Mouse (Mus musculus): ENCODE measurements around the gene Brms1. TPM values are rescaled to one million over a fixed set of nuclear protein-coding genes. Genes with fewer than 3 reads are reported as not detected.
"Not testable (repeated sequence)": the region's sequence is repeated elsewhere in the genome, so short reads cannot be mapped to it uniquely, and the experiment has no call there.

Gene Brms1
- 21.6 and 32.6 TPM in 2 replicates for polyA plus RNA-seq (2015; fragmentation: Nextera tagmentation; extraction: Ambion mirVana)

DNA sequence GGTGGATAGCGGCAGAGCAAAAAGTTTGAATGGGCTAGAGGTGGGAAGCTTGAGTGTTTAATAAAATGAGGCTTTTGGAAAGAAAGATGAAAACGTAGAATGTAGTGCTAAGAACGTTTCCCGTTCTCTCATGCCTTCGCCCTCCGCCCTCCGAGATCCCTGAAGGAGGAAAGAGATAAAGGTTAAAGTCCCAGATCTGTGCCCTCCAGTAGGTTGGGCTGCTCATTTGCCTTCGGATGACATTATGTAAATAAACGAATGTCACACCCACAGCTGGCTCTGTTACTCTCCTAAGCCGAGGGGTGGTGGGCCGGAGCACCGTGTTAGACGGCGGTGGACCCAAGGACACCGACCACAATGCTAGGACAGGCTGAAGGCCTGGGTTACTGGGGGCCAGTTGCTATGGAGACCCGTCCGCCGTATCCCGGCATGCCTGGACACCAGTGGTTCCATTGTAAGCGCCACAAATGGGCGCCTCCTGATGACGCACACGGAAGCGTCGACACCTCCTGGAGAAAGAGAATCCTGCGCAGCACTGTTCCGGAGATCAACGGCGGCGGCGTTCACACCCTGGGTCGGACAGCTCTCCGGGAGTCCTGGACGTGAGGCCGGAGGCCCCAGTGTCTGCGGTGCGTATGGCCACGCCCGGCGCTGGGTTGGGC, at the start of gene Brms1:
Brms1 (plus strand) TSS at position 493 of the 662 bp plus-strand sequence.
- no peaks in the 10 kb centered on the region for H3K27me3 ChIP-seq (replicated peaks)
- peak within 1 kb of the TSS; percentile 66 for H3K27ac ChIP-seq (replicated peaks)
- no peaks in the 10 kb centered on the region for H3K9me3 ChIP-seq (replicated peaks)
- H3K9ac ChIP-seq (replicated peaks), result peak within 1 kb of the TSS; percentile 81
- H3K4me2 ChIP-seq, result peak within 1 kb of the TSS; percentile 95
- H3K36me3 ChIP-seq, result peaks cover 18% of the 10 kb centered on the region
- peak within 1 kb of the TSS; percentile 89 for H3K4me3 ChIP-seq (replicated peaks)
- ATAC-seq (ENCODE audit: low FRiP score), result peak; percentile 46
- WGBS, result 7% methylated on average over 40 of the region's 40 CpGs
- H3K4me1 ChIP-seq, result peaks cover 46% of the 10 kb centered on the region

DNA sequence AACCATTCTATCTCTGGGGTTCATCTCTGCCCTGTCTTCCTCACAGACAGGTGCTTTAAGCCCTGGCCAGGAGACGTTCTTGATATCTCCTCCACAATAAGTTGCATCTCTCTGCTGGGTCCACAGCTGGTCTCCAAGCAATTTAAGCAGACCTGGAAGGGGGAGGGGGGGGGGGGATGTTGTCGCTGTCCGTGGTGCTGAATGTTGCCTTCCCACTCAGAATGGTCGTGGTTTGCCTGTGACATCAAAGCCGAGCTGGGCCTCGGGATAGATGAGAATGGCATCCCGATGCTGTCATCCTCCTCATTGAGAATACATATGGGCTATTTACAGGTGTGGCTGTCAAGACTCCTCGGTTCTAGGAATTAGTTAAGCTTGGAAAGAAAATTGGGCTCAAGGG, 48.8 kb upstream of the Brms1 start:
- WGBS, result 17% methylated on average over 8 of the region's 8 CpGs
- Histone ChIP-seq H3K27me3 (replicated peaks) (peaks cover 35% of the 10 kb centered on the region), H3K9ac (replicated peaks) (no peak overlapping the region), H3K9me3 (replicated peaks) (no peaks in the 10 kb centered on the region), H3K4me2 (no peak overlapping the region), H3K36me3 (no peaks in the 10 kb centered on the region), H3K27ac (replicated peaks) (no peak overlapping the region), H3K4me3 (replicated peaks) (no peak overlapping the region), H3K4me1 (peaks cover 59% of the 10 kb centered on the region)
- no peak for ATAC-seq (ENCODE audit: low FRiP score)

DNA sequence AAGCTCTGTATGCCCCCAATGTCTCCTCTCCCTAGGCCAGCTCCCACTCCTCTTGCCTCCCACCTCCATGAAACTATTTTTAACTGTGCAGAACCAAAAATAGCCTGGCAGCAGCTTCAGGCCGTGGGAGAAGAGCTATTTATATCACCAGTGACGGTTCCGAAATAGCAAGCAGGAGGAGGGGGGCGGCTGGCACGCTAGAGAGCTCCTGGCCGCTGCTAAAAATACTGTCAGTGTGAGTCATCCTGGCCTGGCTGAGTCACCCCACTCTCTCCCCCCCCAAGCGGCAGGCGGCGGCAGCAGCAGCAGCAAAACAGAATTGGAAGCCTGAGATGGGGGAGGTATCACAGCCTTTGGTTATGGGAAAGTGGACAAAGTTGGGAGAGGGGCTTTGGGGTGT, 48.2 kb upstream of the Brms1 start:
- 3% methylated on average over 9 of the region's 9 CpGs for WGBS
- H3K9ac ChIP-seq (replicated peaks), result no peak overlapping the region
- no peak for ATAC-seq (ENCODE audit: low FRiP score)
- H3K4me2 ChIP-seq, result peak overlapping the region; percentile 9; the same call in 1 of the 2 replicates
- peaks cover 30% of the 10 kb centered on the region for H3K27me3 ChIP-seq (replicated peaks)
- no peaks in the 10 kb centered on the region for H3K36me3 ChIP-seq
- no peak overlapping the region for H3K4me3 ChIP-seq (replicated peaks)
- H3K27ac ChIP-seq (replicated peaks), result no peak overlapping the region
- H3K9me3 ChIP-seq (replicated peaks), result no peaks in the 10 kb centered on the region
- peaks cover 64% of the 10 kb centered on the region for H3K4me1 ChIP-seq

DNA sequence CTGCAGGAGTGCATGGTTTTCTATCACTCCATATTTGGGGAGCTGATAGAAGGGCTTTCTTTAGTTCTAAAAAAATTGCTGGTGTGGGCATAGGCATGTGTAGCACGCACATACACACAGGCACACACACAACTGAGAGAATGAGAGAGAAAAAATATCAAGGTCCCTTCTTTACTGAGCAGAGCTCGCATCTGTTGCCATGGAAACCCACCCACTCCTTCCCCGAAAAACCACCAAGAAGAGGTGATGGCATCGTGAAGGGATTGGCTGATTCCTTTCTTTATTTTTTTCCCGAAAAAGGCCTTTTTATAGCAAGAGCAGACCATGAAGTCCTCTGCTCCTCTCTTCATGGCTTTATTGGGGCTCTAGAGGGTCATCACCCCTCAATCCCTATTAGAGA, 47.1 kb upstream of the Brms1 start:
- ATAC-seq (ENCODE audit: low FRiP score), result no peak
- H3K27ac ChIP-seq (replicated peaks), result peak overlapping the region; percentile 45
- peaks cover 25% of the 10 kb centered on the region for H3K27me3 ChIP-seq (replicated peaks)
- H3K4me3 ChIP-seq (replicated peaks), result no peak overlapping the region
- WGBS, result 32% methylated on average over 5 of the region's 5 CpGs
- no peak overlapping the region for H3K4me2 ChIP-seq
- H3K9ac ChIP-seq (replicated peaks), result no peak overlapping the region
- peaks cover 64% of the 10 kb centered on the region for H3K4me1 ChIP-seq
- no peaks in the 10 kb centered on the region for H3K9me3 ChIP-seq (replicated peaks)
- H3K36me3 ChIP-seq, result no peaks in the 10 kb centered on the region

DNA sequence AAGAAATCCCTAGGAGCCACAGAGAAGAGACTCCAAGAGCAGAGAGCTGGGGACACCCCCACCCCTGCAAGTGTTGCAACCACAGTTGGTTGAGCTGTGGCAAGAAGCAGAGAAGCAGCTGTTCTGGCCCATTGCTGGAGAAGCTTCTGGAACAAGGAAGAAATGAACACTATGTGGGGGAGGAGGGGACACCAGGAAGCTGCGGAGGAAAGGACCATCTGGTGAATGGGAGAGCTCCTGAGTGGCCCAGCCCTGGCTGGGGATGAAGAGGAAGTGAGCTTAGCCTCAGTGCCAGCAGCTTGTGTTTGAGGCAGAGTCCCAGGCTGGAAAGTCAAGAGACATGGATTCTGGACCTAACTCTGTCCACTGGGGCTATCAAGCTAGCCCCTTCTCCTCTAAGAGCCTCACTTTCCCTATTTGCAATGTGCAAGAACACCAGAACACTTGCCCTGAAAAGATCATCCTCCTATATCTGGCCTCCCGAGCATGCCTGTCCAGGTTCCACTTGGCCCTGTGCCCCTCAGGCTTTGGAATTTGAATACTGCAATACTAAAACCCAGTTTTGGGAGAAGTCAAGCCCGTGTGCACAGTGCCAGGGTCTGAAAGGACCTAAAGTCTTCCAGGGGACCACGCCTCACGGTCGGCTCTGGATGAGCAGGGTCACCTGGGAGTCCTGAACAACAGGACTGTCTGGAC, 41.6 kb upstream of the Brms1 start:
- Histone ChIP-seq H3K4me2 (peak overlapping the region; percentile 28), H3K4me1 (peaks cover 56% of the 10 kb centered on the region), H3K27me3 (replicated peaks) (0 out of 2 replicates have a peak, but pooled peaks cover 6% of the 10 kb centered on the region), H3K36me3 (no peaks in the 10 kb centered on the region), H3K9me3 (replicated peaks) (no peaks in the 10 kb centered on the region), H3K27ac (replicated peaks) (no peak overlapping the region), H3K9ac (replicated peaks) (no peak overlapping the region), H3K4me3 (replicated peaks) (no peak overlapping the region)
- ATAC-seq (ENCODE audit: low FRiP score), result no peak
- 78% methylated on average over 6 of the region's 6 CpGs for WGBS

DNA sequence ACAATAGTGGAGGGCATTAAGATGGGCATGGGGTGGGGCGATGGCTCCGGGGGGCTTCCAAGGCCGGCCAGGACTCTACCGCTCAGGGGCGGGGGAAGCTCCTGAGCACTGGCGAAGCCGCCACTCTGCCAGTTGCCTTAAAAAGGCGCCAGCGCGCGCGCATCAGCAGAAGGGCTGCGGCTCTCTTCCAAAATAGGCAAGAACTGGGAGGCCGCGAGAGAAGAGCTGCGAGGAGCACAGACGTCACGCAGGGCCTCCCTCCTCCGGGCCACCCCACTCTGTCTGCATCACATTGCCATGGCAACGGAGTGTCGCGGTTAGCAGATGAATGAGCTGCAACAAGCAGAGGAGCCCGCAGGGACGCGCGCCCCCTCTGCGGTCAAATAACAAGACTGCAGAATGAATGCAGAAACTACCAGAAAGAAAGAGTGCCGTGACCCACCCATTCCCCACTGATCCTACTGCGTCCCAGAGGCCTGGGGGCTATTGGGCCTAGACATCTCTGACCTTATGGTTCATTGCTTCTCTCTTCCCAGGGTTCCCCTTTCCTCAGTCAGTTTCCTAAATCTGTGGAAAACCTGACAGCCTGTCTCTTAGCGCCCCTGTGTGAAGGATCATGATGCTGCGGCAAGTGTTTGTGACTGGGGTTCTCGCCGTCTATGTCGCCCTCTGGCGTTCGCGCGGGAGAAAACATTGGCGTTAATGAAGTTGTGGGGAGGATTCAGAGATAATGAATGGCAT, 39.3 kb upstream of the Brms1 start:
- WGBS, result 1% methylated on average over 39 of the region's 39 CpGs
- H3K27ac ChIP-seq (replicated peaks), result peak overlapping the region; percentile 93
- no peaks in the 10 kb centered on the region for H3K36me3 ChIP-seq
- H3K4me3 ChIP-seq (replicated peaks), result peak overlapping the region; percentile 36
- H3K9me3 ChIP-seq (replicated peaks), result no peaks in the 10 kb centered on the region
- H3K4me2 ChIP-seq, result peak overlapping the region; percentile 76
- no peaks in the 10 kb centered on the region for H3K27me3 ChIP-seq (replicated peaks)
- peak overlapping the region; percentile 53 for H3K9ac ChIP-seq (replicated peaks)
- ATAC-seq (ENCODE audit: low FRiP score), result peak; percentile 97
- peaks cover 50% of the 10 kb centered on the region for H3K4me1 ChIP-seq

DNA sequence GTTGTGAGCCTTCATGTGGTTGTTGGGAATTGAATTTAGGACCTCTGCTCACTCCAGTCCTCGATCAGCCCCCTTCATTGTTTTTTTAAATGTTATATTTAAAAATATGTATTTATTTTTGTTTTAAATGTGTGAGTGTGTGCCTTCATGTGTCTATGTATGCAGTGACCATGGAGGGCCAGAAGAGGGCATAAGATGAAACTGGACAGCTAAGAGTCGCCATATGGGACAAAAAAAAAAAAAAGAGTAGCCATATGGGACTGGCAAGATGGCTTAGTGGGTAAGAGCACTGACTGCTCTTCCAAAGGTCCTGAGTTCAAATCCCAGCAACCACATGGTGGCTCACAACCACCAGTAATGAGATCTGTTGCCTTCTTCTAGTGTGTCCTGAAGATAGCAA, 37.5 kb upstream of the Brms1 start:
- WGBS, result 56% methylated on average over 2 of the region's 2 CpGs
- H3K4me2 ChIP-seq; H3K9me3 ChIP-seq (replicated peaks); H3K9ac ChIP-seq (replicated peaks); H3K36me3 ChIP-seq; ATAC-seq (ENCODE audit: low FRiP score); H3K27me3 ChIP-seq (replicated peaks); H3K27ac ChIP-seq (replicated peaks); H3K4me3 ChIP-seq (replicated peaks): not testable (repeated sequence)
- peaks cover 35% of the 10 kb centered on the region for H3K4me1 ChIP-seq

DNA sequence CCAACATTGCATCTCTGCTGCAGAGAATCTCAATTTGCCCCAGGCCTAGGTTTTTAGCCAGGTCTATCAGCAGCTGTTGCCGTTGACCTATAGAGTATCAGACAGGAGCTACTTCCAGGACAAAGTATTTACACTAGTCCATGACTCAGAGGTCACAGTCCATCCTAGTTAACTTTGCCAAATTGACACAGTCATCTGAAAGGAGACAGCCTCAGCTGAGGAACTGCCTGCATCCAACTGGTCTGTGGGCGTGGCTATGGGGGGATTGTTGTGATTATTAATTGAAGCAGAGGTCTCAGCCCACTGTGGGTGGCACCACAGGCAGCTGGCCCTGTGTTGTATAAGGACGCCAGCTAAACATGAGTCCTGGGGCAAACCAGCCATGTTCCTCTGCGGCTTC, 36.2 kb upstream of the Brms1 start:
- peaks cover 22% of the 10 kb centered on the region for H3K4me1 ChIP-seq
- H3K4me3 ChIP-seq (replicated peaks), result no peak overlapping the region
- H3K9ac ChIP-seq (replicated peaks), result no peak overlapping the region
- H3K36me3 ChIP-seq, result no peaks in the 10 kb centered on the region
- no peak for ATAC-seq (ENCODE audit: low FRiP score)
- H3K9me3 ChIP-seq (replicated peaks), result no peaks in the 10 kb centered on the region
- H3K27ac ChIP-seq (replicated peaks), result no peak overlapping the region
- H3K4me2 ChIP-seq, result no peak overlapping the region
- WGBS, result 69% methylated on average over 4 of the region's 4 CpGs
- no peaks in the 10 kb centered on the region for H3K27me3 ChIP-seq (replicated peaks)

DNA sequence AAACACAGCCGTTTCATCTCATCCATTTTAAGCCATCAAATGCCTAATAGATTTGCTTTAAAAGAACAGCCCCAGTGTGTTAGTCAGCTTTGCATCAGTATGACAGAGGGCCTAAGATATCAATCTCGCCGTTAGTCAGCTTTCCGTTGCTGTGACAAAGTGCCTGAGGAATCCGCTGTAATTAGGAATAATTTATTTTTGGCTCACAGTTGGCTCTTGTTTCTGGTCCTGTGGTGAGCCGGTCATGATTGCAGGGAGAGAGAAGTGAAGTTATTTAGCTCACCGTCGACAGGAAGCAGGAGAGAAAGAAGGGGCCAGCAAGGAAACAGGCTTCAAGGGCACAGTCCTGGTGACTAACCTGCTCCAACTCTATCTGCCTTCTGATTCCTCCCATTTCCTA, 28.0 kb upstream of the Brms1 start:
- Histone ChIP-seq H3K36me3 (no peaks in the 10 kb centered on the region), H3K4me2 (no peak overlapping the region), H3K4me1 (peaks cover 3% of the 10 kb centered on the region; the same call in 1 of the 2 replicates), H3K27me3 (replicated peaks) (0 out of 2 replicates have a peak, but pooled peaks cover 5% of the 10 kb centered on the region), H3K9me3 (replicated peaks) (no peaks in the 10 kb centered on the region), H3K27ac (replicated peaks) (no peak overlapping the region), H3K4me3 (replicated peaks) (no peak overlapping the region), H3K9ac (replicated peaks) (no peak overlapping the region)
- no peak for ATAC-seq (ENCODE audit: low FRiP score)
- WGBS, result 65% methylated on average over 8 of the region's 8 CpGs

DNA sequence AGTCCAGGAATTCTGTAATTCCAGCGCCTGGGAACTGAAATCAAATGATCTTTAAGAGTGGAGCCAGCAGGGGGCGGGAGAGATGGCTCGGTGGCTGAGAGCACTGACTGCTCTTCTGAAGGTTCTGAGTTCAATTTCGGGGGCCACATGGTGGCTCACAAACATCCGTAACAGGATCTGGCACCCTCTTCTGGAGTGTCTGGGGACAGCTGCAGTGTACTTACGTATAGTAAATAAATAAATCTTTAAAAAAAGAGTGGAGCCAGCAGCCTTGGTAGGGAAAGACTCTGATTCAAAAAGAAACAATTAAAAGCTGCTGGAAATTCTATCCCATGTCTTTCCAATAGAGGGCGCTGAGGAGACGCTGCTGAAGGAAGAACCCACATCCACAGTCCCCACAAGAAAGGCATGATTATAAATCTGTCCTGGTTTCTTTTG, 26.2 kb upstream of the Brms1 start:
- Histone ChIP-seq H3K36me3 (no peaks in the 10 kb centered on the region), H3K4me3 (replicated peaks) (no peak overlapping the region), H3K4me1 (peaks cover 3% of the 10 kb centered on the region; the same call in 1 of the 2 replicates), H3K9me3 (replicated peaks) (no peaks in the 10 kb centered on the region), H3K9ac (replicated peaks) (no peak overlapping the region), H3K4me2 (no peak overlapping the region), H3K27ac (replicated peaks) (no peak overlapping the region), H3K27me3 (replicated peaks) (0 out of 2 replicates have a peak, but pooled peaks cover 5% of the 10 kb centered on the region)
- ATAC-seq (ENCODE audit: low FRiP score), result no peak
- 14% methylated on average over 8 of the region's 8 CpGs for WGBS

DNA sequence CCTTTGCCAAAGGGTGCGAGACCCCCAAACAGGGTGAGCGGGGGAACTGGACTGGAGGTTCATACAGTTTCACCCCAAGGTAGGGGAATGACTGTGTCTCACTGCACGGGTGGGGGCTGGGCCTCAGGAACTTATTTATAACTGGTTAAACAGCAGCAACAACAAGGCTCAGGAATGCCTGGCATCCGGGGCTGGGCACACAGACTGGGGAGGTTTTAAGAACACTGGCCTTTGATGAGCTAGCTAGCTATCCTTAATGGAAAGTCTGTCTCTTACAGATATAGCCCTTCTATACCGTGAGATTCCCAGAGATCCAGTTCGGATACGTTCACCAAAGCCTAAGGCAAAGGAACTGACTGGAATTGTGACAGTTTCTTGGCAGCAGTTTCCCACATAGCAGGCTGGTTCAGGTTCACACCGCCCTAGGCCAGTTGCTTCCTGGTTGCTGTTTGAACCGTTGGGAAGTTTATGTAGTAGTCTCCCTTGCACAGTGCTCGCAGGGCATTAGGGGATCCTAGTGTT, 24.9 kb upstream of the Brms1 start:
- Histone ChIP-seq H3K27ac (replicated peaks) (no peak overlapping the region), H3K9me3 (replicated peaks) (no peaks in the 10 kb centered on the region), H3K4me3 (replicated peaks) (no peak overlapping the region), H3K4me2 (peak overlapping the region; percentile 29; the same call in 1 of the 2 replicates), H3K36me3 (no peaks in the 10 kb centered on the region), H3K4me1 (peaks cover 3% of the 10 kb centered on the region; the same call in 1 of the 2 replicates), H3K9ac (replicated peaks) (no peak overlapping the region), H3K27me3 (replicated peaks) (0 out of 2 replicates have a peak, but pooled peaks cover 5% of the 10 kb centered on the region)
- WGBS, result 40% methylated on average over 10 of the region's 10 CpGs
- ATAC-seq (ENCODE audit: low FRiP score), result no peak
